Mouse (Mus musculus): Measurements from ENCODE around the gene Zp3.

The Zp3 gene

GRCm38 (mm10) chr5:135962125-135962491 is 17.8 kb upstream of the Zp3 start:
- no peak for DNase-seq (ENCODE audit: low spot score in 2 of 2)

GRCm38 (mm10) chr5:135962492-135963279 is 17.2 kb upstream of the Zp3 start:
- peak; percentile 95 to 97 for DNase-seq (ENCODE audit: low spot score in 2 of 2)

GRCm38 (mm10) chr5:135963280-135963627 is 16.6 kb upstream of the Zp3 start:
- DNase-seq (ENCODE audit: low spot score in 2 of 2), result no peak

GRCm38 (mm10) chr5:135965501-135965930 is 14.4 kb upstream of the Zp3 start:
- DNase-seq (ENCODE audit: low spot score in 2 of 2), result no peak

GRCm38 (mm10) chr5:135966866-135967265 is 13.0 kb upstream of the Zp3 start:
- no peak for DNase-seq (ENCODE audit: low spot score in 2 of 2)

- peak in 1 of 2 experiments; percentile 38 for DNase-seq (ENCODE audit: low spot score in 2 of 2)
Measured at GRCm38 (mm10) chr5:135968781-135969180, 11.1 kb upstream of the Zp3 start.

GRCm38 (mm10) chr5:135970247-135970646 is 9.7 kb upstream of the Zp3 start:
- DNase-seq (ENCODE audit: low spot score in 2 of 2), result no peak

GRCm38 (mm10) chr5:135971876-135972275 is 8.0 kb upstream of the Zp3 start:
- no peak for DNase-seq (ENCODE audit: low spot score in 2 of 2)

- DNase-seq (ENCODE audit: low spot score in 2 of 2), result no peak
Measured at GRCm38 (mm10) chr5:135974365-135974764, 5.5 kb upstream of the Zp3 start, which contains the start of gene Ssc4d. Gene Ssc4d (minus strand): TSS chr5:135974531.

GRCm38 (mm10) chr5:135975893-135976668 is 3.8 kb upstream of the Zp3 start:
- DNase-seq (ENCODE audit: low spot score in 2 of 2), result peak in 1 of 2 experiments; percentile 20

- no peak for DNase-seq (ENCODE audit: low spot score in 2 of 2)
Measured at GRCm38 (mm10) chr5:135979381-135979780, 518 bp upstream of the Zp3 start.

- DNase-seq (ENCODE audit: low spot score in 2 of 2), result peak; percentile 34 to 56
Measured at GRCm38 (mm10) chr5:135982398-135982797, 2.5 kb downstream of the Zp3 start.

GRCm38 (mm10) chr5:135984546-135985044 is 4.7 kb downstream of the Zp3 start:
- DNase-seq (ENCODE audit: low spot score in 2 of 2), result no peak

GRCm38 (mm10) chr5:135987248-135987647 is 7.3 kb downstream of the Zp3 start:
- peak; percentile 26 to 32 for DNase-seq (ENCODE audit: low spot score in 2 of 2)

GRCm38 (mm10) chr5:135990601-135991000 is 10.7 kb downstream of the Zp3 start:
- no peak for DNase-seq (ENCODE audit: low spot score in 2 of 2)

- no peak for DNase-seq (ENCODE audit: low spot score in 2 of 2)
Measured at GRCm38 (mm10) chr5:135993381-135993965, 13.6 kb downstream of the Zp3 start.

- DNase-seq (ENCODE audit: low spot score in 2 of 2), result no peak
Measured at GRCm38 (mm10) chr5:135994335-135994724, 14.4 kb downstream of the Zp3 start.

- DNase-seq (ENCODE audit: low spot score in 2 of 2), result peak; percentile 91 to 92
Measured at GRCm38 (mm10) chr5:135994725-135995687, 15.1 kb downstream of the Zp3 start, which contains the start of gene Dtx2. Gene Dtx2 (plus strand): TSS chr5:135994800.

- no peak for DNase-seq (ENCODE audit: low spot score in 2 of 2)
Measured at GRCm38 (mm10) chr5:135996162-135996561, 16.3 kb downstream of the Zp3 start.

- DNase-seq (ENCODE audit: low spot score in 2 of 2), result no peak
Measured at GRCm38 (mm10) chr5:136001222-136001621, 21.3 kb downstream of the Zp3 start.

- DNase-seq (ENCODE audit: low spot score in 2 of 2), result no peak
Measured at GRCm38 (mm10) chr5:136002325-136002724, 22.4 kb downstream of the Zp3 start.

All from right cerebral cortex, adult 2 months (tissue).